Mouse (Mus musculus) kidney, postnatal 10 days (tissue): Measurements from ENCODE around the gene Srgap1.

Source experiments
- DNase-seq: peaks from one replicate; pipeline ENCODE4 v3.0.0; 2021; ENCODE audit warnings: mixed read lengths

Srgap1 gene

DNA sequence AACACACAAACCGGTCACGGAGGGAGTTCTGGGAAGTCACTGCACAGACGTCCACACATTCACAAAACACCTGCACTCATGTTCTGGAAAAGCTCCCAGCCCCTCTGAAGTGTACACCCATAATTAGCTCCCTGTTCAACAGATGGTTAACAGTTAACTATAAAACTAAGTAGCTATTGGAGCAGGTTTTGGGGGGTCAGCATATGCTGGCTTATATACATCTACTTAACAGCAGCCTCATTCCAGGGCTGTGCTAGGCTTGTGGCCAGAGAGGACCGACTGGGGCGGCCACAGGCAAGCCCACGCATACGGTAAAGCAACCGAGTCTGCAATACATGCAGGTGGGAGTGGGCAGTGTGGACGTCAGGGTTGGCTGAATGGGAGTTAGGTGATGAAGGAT, 169.2 kb downstream of the Srgap1 start:
- DNase-seq: no peak

DNA sequence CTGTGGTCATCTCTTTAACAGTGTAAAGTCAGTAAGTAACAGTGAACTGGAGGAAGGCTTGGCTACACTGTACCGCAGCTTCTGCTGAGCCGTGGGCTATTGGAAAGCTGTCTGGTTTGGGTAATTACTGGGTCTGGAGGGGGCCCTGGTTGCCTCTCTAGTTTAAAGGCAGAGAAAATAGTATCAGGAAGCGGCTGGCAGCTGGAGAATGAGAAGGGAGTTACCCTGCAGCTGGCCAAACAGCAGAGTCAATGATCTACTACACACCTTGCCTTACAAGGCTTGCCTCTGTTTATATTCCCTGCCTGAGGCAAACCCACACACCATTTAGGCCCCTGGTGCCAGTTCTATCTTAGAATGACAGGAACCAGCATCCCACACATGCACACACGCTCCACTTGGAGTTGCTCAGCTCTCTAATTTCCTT, 174.0 kb downstream of the Srgap1 start:
- peak; percentile 36 for DNase-seq

DNA sequence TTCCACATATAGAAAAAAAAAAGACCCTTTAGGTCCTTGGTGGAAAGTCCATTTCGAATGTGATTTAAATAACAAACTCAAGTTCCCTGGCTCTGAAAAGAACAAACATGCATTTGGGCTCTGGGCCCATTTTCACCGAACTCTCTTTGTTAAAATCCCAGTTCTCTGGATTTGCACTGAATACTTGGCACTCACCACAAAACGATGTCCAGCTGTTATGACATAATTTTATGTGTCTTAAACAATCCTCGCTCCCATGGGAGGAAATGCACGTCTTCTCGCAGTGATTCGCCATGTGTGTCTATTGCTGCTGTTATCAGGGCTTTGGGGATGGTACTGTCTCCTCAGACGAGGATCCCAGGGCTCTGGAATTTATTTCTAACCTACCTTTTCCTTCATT, 177.2 kb downstream of the Srgap1 start:
- peak; percentile 75 for DNase-seq

DNA sequence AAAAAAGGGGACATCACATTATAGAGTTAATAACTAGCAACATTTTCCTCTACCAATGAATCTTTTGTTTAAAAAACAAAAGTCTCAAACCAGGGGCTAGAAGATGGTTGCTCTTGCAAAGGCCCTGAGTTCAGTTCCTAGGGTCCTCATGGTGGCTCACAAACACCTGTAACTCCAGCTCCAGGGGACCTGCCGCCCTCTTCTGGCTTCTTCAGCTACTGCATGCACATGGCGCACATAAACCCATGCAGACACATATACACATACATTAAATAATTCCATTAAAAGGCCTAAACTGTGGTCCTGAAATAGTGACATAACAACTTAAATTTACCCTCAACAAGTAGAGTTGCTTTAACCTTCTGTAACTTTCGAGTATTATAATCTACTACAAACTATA, 178.9 kb downstream of the Srgap1 start:
- no peak for DNase-seq

DNA sequence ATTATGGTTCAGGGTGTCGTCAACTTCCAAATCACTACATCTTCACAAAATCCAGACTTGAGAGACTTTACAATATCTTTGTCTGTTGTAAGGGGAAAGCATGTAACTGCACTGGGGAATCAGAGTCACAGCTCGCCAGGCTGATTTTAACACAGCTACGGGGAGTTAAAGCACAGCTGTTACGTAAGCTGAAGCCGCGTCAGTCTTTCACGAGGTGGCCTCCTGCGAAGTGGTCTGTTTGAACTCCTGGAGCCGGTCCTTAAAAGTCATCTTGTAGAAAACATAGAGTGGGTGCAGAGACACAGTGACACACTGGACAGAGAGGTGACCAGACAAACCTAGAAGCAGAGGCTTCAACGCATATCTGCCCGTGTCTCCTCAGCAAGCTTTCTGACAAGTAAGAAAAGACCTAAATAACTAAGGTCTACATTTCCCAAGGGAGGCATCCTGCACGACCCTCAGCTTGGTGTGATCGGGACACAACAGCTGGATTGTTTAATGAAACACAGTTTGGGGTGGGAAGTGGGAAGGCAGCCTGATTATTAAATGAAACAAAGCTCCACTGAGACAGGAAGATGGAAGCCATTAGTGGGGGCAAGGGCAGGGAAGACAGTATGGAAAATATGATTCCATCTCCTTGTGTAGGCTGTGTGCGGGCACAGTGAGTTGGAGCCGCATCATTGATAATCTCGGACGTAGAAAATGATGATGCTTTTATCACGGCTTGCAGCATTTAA, 181.4 kb downstream of the Srgap1 start:
- DNase-seq: no peak

DNA sequence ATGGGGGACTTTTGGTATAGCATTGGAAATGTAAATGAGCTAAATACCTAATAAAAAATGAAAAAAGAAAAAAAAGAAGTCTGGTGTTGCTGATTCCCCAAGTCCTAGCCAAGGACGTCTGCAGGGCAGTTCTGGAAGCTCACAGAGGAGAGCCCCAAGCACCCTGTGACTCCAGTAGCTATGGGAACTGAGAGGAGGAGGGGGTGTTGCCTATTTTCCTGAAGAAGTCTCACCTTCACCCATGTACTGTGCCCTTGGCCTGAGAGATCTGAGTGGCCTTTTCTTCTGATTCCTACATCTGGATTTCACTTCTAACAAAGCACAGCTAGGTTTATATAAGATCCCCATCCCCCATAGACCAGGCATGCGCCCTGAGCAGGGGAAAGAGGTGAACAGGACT, 186.2 kb downstream of the Srgap1 start:
- DNase-seq: no peak

DNA sequence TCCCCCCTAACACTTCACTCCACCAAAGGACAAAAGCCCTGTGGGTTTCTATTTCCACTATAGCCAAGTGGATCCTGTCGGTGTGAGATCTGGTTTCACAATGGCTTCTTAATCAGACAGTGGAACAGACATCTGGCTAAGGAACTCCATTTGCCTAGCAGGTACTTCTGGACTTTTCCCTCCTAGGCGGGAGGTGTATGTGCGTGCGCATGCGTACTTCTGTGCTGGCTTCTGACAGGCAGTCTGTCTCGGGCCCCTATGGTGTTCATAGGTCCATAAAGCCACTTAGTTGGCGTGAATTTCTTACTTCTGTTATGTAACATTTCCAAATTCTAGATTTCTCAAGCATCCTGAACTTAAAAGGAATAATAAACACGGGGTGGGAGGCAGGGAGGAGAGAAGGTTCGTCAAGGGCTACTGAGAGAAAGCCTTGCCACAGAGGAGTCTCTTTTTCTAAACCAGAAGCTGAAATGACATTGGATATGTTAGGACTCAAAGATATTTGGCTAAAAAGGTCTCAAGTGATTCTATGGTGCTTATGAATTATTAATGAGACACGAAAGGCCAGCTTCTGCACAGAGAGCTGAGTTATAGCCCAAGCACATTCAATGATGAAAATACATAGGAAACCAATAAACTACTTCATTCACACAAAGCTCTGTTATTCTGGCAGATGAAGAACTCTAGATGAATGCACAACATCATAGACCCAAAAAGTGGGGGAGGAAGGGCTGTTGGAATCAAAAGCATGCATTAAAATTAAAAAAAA, 187.1 kb downstream of the Srgap1 start:
- DNase-seq: peak; percentile 46

DNA sequence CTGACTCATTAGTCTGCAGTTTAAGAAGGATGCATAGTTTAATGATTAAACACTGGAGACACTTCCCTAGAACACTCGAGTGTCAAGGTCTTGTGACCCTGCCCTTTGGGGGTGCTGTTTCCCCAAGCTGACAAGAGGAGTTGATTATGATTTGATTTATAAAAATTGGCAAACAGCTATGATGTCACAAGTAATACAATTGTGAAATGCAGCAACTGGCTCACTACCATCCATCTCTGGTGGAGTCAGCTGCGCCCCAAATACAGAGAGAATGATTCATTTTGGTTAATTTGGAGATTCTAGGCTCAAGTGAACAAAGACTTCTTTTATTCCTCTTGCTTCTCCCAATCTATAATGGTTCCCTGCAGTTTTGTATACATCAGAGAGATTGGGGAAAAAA, 188.2 kb downstream of the Srgap1 start:
- DNase-seq: no peak

DNA sequence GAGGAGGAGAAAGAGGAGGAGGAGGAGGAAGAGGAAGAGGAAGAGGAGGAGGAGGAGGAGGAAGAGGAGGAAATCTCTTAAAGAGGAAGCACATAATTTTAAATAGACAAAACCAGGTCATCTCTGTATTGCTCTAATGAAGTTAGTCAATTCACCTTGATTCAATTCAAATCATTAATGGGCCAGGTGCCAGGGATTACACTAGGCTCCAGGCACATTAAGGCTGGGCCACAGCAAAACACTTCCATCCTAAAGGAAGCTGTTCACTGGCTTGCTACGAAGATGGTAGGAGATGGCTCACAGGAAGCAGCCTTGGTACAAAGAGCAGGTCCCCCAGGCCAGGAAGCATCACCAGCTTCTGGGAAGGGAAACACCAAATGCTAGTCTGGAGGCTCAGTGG, 189.0 kb downstream of the Srgap1 start:
- no peak for DNase-seq

DNA sequence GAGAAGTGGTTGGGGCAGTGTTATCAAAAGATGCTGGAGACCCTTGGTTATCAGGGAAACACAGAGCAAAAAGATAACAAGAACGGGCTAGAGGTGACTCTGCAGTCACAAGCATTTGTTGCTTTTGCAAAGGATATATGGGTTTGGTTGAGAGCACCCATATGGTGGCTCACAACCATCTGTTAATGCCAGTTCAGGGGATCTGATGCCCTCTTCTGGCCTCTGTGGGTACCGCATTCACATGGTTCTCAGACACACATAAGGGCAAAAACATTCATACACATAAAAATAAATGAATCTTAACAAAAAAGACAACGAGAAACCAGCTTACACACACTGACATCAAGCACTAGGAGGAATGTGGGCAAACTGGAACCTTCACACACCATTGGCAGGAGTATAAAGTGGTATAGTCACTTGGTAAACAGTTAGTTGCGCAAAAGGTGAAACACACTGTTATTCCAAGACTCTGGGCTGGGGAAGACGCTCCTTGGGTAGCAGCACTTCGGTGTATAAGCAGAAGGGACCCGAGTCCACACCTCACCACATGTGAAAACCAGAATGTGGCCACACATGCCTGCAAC, 191.2 kb downstream of the Srgap1 start:
- no peak for DNase-seq

DNA sequence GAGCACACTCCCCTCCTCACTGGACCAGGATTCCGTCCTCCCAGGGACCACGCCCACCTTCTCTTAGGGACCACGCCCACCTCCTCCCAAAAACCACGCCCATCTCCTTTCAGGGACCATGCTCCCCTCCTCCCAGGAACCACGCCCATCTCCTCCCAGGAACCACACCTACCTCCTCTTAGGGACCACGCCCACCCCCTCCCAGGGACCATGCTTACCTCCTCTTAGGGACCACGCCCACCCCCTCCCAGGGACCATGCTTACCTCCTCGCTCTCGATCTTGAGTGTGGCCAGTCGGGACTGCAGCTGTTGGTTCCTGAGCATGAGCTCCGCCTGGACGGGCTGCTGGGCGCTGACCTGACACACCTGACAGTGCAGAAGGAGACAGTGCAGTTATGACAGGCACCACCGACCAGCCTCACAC, 193.7 kb downstream of the Srgap1 start:
- no peak for DNase-seq

DNA sequence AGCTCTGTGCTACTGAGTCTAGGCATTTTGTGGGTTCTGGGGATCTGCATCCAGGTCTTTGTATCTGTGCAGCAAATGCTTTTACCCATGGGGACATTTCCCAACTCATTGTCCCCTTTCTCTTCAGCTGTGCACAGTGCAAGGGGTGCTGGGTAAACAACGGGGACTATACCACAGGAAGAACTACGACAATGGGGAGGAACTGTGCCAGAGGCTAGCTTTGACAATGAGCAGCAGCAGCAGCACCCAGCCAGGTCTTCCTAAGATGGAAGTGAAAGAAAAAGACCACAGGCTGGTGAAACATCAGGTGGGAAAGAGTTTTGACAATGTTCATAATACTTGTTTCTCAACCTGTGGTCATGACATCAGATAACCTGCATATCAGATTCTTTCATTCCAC, 197.6 kb downstream of the Srgap1 start:
- no peak for DNase-seq

DNA sequence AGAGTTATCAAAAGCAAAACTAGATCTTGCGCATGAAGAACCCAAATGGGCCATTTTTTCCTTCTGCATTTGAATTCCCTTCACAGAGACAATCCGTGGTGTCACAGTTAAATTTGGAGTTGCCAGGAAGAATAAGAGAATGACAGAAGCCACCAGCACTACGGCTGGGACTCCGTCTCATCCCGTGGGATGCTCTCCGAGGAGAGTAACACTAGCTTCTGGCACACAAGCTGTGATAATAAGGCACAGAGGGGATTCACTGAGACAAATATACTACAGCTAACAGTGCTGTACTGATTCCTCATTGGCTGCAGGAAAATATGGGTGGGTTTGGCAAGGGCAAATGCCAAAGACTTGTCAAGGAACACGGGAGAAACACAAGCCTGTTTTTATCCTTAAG, 201.4 kb downstream of the Srgap1 start:
- DNase-seq: no peak

DNA sequence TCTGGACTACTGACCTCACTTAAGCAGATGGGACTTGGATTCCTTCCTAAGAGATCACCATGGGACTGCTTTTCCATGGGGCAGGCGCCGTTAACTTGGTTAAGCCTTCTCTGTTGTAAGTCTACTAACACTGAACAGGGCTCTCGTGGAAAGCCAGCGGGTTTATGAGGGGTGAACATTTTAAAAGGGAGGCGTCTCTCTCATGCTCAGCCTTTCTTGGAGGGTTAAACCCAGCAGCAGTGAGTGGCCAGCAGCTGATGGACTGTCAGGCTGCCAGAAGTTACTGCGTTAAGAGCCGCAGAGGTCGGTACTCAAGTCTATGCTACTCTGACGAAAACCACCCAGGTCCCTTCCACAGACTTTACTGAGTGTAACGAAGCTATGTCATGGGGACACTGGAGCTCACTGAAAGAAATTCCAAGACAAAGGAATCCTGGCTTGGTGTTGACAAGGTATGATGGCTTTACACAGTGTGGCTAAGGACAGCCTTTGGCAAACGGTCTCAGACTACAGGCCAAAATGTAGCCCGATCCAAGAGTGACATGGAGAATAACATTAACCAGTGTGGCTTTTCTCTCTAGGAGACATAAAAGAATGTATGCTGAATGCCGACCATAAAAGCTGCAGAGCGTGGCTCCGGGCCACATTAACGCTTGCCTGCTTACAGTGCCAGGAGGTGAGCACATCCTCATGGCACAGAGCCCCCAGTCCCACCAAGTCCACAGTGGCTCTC, 209.8 kb downstream of the Srgap1 start:
- peak; percentile 78 for DNase-seq

DNA sequence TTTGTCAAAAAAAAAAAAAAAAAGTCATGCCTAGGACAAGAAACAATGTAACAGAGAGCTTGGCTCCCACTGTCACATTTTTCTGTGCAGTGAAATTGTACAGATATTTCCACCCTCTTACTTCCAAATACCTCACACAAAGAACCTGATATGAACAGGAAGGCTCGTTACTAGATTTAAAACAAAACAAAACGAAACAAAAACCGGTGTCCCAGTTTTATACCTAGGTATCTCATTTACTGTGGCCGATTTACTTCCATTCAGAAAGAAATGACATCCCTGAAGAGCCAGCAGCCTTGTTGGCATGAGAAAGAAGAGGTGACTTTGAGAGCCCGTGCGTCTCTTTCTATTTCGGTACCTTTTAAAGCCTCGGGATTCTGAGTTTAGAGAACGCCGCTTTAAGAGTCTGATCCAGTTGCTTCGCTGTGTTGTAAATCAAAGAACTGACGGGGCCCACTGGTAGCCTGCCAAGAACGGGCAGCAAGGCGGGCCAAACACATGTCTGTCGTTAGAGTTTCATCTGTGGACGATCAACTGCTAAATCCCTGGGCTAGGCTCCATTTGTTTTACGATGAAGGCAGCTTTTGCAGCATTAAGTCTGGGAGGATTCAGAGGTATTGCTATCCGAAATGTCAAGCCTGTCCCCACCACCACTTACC, 210.5 kb downstream of the Srgap1 start:
- peak; percentile 88 for DNase-seq

DNA sequence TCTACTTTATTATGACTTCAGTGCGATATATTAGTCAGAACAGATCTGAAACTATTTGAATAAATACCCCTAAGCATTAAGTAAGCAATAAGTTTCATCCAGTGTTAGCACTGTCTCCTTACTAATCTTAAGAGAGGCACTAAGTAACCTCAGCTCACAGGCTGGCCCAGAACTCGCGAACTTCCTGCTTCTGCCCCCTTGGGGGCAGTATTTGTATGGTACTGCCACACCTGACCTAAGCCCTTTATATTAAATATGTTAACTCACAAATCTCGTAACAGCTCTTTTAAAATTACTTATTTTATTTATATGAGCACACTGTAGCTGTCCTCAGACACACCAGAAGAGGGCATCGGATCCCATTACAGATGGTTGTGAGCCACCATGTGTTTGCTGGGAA, 213.7 kb downstream of the Srgap1 start:
- DNase-seq: no peak

DNA sequence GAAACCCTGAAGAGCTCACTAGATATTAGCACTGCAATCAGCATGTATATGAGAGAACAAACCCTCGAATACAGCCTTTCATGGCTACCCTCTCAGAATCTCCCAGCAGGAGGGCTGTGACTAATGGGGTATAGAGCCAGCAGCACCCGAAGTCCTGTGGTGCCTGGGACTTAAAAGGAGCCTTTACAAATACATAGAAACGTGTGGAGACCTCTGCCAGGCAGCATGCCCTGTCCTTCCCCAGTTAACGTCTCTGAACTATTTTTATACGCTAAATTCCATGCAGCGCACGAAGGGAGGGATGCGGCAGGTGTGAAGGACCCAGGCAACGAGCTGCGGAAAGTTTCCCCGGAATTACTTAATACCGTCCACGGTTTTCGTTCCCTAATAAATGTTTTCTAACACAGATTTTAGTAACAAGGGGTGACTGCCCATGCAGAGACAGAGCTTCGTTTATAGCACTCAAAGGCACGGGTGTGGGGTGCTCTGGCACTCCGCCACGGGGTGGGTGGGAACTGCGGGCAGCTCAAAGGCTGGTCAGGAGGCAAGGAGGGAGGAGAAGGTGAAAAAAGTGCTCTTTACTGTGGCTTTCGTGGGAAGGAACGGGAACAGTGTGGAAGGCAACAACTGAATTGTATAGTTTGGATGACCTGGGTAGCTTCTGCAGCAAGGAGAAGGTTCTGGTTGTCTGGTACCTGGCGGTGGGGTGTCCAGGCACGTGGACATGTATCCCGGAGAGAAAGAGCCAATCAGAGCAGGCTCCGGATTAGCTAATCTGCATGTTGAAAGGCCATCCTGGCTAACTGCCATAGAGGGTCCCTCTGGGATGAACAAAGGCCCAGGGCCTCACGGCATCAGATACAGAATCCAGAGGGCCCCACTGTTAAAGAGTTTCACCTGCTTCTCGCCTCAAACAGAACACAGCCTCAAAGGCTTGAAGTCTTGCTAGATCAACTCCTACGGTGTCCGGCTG, 216.5 kb downstream of the Srgap1 start:
- DNase-seq: peak; percentile 31

DNA sequence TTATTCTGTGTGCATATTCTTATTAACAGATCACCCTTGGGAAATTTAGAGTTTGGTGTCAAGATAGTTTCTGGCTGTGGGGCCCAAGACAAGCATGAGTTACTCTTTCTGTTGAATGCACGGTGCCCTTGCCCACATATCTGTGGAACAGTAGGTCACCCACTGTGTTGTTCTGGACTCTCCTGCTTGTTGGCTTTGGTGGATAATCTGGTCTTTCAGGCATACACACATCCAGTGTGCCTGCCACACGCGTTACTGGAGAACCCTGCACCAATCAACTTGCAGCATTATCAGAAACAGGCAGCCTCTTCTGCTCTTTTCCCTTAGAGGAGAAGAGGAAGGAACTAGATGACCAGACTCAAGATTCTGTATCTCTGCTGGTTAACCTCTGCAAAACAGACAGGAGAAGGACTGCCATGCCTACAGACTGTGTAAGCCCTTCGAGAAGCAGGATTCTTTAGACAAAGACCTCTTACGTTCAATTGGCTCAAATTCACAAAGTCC, 217.3 kb downstream of the Srgap1 start:
- DNase-seq: no peak

DNA sequence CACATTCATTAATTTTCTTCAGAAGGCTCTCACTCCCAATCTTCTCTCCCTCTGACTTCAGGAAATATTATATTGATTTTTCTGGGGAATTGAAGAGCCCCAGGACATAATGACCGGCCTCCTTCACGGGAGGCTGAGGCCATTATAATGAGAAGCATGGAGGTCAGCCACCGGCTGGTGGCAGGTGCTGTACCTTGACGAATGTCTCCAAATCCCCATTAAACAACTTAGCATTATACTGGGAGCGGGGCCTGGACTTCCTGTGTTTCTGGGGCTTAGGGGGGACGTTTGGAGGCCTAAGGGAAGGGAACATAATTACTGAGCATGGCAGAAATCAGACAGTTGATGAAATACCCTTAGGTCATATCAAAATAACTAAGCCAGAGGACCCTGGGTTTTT, 218.1 kb downstream of the Srgap1 start:
- DNase-seq: no peak

DNA sequence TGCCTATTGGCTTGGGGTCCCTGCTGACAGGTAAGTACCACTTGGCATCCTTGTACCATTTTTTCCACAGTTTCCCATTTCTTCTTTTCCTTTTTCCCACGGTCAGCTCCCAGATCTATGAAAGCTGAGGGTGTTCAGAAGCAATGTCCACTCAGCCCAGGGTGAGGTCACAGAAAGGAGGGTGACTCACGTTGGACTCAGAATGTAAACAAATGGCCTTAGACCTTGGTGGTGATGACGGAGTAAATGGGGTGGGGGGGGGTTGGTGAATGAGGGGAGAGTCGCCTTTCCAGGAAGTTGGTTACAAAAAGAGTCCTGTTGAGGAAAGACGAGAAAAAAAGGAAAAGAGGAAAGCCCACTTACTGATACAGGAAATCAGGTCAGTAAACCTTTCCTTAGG, 224.4 kb downstream of the Srgap1 start:
- no peak for DNase-seq

DNA sequence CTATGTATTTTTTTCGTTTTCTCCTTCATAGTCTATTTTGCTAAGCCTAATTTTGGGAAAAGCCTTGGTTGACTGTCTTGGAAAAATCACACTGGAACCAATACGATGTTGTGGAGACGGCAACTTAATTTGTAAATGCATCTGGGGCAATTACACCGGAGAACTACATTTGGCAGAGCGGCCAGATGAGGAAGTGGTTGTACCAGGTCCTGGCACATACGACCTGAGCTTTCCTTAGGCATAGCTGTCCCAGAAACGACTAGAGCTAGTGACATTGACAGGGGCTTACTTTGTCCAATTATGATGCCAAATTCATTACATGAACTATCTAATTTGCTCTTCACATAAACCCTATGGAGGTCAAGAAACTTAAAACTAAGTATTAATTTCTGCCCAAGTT, 226.3 kb downstream of the Srgap1 start:
- no peak for DNase-seq
